Mouse (Mus musculus) liver, embryonic 11.5 days (tissue): Measurements from ENCODE around the gene Vav3. TPM values are rescaled to one million over a fixed set of nuclear protein-coding genes. Genes with fewer than 3 reads are reported as not detected.
A peak's percentile ranks its signal among the peaks of the same experiment; 100 is the strongest.

Source experiments
- ATAC-seq: fragments of 200-750 bp; cut with Nextera tagmentation; replicated peaks from 2 replicates; pipeline ENCODE4 v1.8.0; 2017; ENCODE audit warnings: moderate number of reproducible peaks, mild to moderate bottlenecking, moderate TSS enrichment, moderate library complexity; ENCODE audit not compliant: low FRiP score
- DNase-seq: peaks from one replicate; pipeline ENCODE4 v3.0.0-alpha.2; 2017; ENCODE audit warnings: low spot score
- H3K27ac ChIP-seq: fragments of 300-500 bp; sonication (generic); 2 replicates; pipeline ENCODE4 v1.5.1; 2014; ENCODE audit warnings: mild to moderate bottlenecking, low read depth, low read length, control low read depth
- H3K27me3 ChIP-seq: fragments of 300-500 bp; sonication (generic); replicated peaks from 2 replicates; pipeline ENCODE4 v1.6.1; 2014; ENCODE audit warnings: low read length, mixed read lengths; ENCODE audit not compliant: control insufficient read depth, insufficient read depth
- H3K36me3 ChIP-seq: fragments of 300-500 bp; sonication (generic); 2 replicates; pipeline ENCODE4 v1.6.1; 2014; ENCODE audit warnings: mild to moderate bottlenecking, low read length, moderate library complexity, mixed read lengths; ENCODE audit not compliant: control insufficient read depth, insufficient read depth
- H3K4me1 ChIP-seq: fragments of 300-500 bp; sonication (generic); replicated peaks from 2 replicates; pipeline ENCODE4 v1.6.1; 2014; ENCODE audit warnings: low read length, mixed read lengths; ENCODE audit not compliant: control insufficient read depth, insufficient read depth
- H3K4me2 ChIP-seq: fragments of 300-500 bp; sonication (generic); 2 replicates; pipeline ENCODE4 v1.6.1; 2014; ENCODE audit warnings: mild to moderate bottlenecking, control low read depth, moderate library complexity
- H3K4me3 ChIP-seq: fragments of 300-500 bp; sonication (generic); 2 replicates; pipeline ENCODE4 v1.5.1; 2014; ENCODE audit warnings: low read depth, low read length, control low read depth
- H3K9ac ChIP-seq: fragments of 300-500 bp; sonication (generic); 2 replicates; pipeline ENCODE4 v1.6.1; 2014; ENCODE audit warnings: low read depth, low read length, control low read depth
- H3K9me3 ChIP-seq: fragments of 300-500 bp; sonication (generic); 2 replicates; pipeline ENCODE4 v1.6.1; 2016; ENCODE audit warnings: low read length, inconsistent platforms, mixed read lengths; ENCODE audit not compliant: control insufficient read depth
- WGBS: fragments of 180-500 bp; shearing (Covaris S2); extraction: QIAGEN DNeasy Blood & Tissue Kit; methylation state at CpG from one replicate; pipeline ENCODE4 v1.1.7; 2014; 5-methylcytosine and 5-hydroxymethylcytosine counted together
- polyA plus RNA-seq: library from polyadenylated mRNA; unstranded; fragments of >200 nt; fragmentation: Nextera tagmentation; extraction: Ambion mirVana; gene quantifications from 2 replicates; pipeline ENCODE4 v1.2.1, GENCODE M21; 2014

The Vav3 gene
- polyA plus RNA-seq, 1 experiment from 2014 or later: 5.8 TPM

GRCm38 (mm10) chr3:109341071-109341480, 623 bp downstream of the Vav3 start:
- Histone ChIP-seq H3K9ac (peak overlapping the region; percentile 62), H3K36me3 (no peaks in the 10 kb centered on the region), H3K4me2 (peak overlapping the region; percentile 94), H3K4me3 (peak overlapping the region; percentile 72), H3K9me3 (no peaks in the 10 kb centered on the region), H3K27ac (0 out of 2 replicates have a peak overlapping the region, but pooled peaks have one; percentile 54), H3K27me3 (no peaks in the 10 kb centered on the region), H3K4me1 (no peaks in the 10 kb centered on the region)
- WGBS: under 1% methylated on average over 18 of the region's 18 CpGs
- ATAC-seq: no peak
- peak; percentile 56 for DNase-seq

GRCm38 (mm10) chr3:109341631-109342030, 1.2 kb downstream of the Vav3 start:
- 0 out of 2 replicates have a peak, but pooled peaks have one; percentile 11 for ATAC-seq

GRCm38 (mm10) chr3:109351956-109352684, 11.7 kb downstream of the Vav3 start:
- no peak overlapping the region for H3K4me3 ChIP-seq
- H3K4me1 ChIP-seq: peaks cover 5% of the 10 kb centered on the region; the same call in 1 of the 2 replicates
- H3K27me3 ChIP-seq: no peaks in the 10 kb centered on the region
- 63% methylated on average over 4 of the region's 4 CpGs for WGBS
- H3K9ac ChIP-seq: no peak overlapping the region
- no peaks in the 10 kb centered on the region for H3K9me3 ChIP-seq
- no peak overlapping the region for H3K27ac ChIP-seq
- no peak for ATAC-seq
- no peak for DNase-seq
- H3K36me3 ChIP-seq: no peaks in the 10 kb centered on the region
- no peak overlapping the region for H3K4me2 ChIP-seq

More at GRCm38 (mm10) chr3:109341631-109342030, 1.2 kb downstream of the Vav3 start:
- Histone ChIP-seq H3K4me2 (peak overlapping the region; percentile 94), H3K4me3 (peak overlapping the region; percentile 72), H3K27me3 (no peaks in the 10 kb centered on the region), H3K4me1 (no peaks in the 10 kb centered on the region), H3K27ac (0 out of 2 replicates have a peak overlapping the region, but pooled peaks have one; percentile 23), H3K36me3 (no peaks in the 10 kb centered on the region), H3K9ac (no peak overlapping the region), H3K9me3 (no peaks in the 10 kb centered on the region)
- DNase-seq: peak; percentile 59
- under 1% methylated on average over 8 of the region's 8 CpGs for WGBS

GRCm38 (mm10) chr3:109352690-109353089, 12.2 kb downstream of the Vav3 start:
- no peak for ATAC-seq
- H3K4me1 ChIP-seq: peaks cover 5% of the 10 kb centered on the region; the same call in 1 of the 2 replicates
- H3K36me3 ChIP-seq: no peaks in the 10 kb centered on the region
- no peaks in the 10 kb centered on the region for H3K27me3 ChIP-seq
- no peak overlapping the region for H3K4me3 ChIP-seq
- no peak overlapping the region for H3K9ac ChIP-seq
- H3K27ac ChIP-seq: no peak overlapping the region
- no peak overlapping the region for H3K4me2 ChIP-seq
- DNase-seq: no peak
- no peaks in the 10 kb centered on the region for H3K9me3 ChIP-seq
- WGBS: 39% methylated on average over 6 of the region's 6 CpGs

- H3K4me1 ChIP-seq: peaks cover 5% of the 10 kb centered on the region; the same call in 1 of the 2 replicates
- H3K4me2 ChIP-seq: no peak overlapping the region
- no peaks in the 10 kb centered on the region for H3K36me3 ChIP-seq
- no peak overlapping the region for H3K9ac ChIP-seq
- H3K9me3 ChIP-seq: no peaks in the 10 kb centered on the region
- H3K4me3 ChIP-seq: no peak overlapping the region
- DNase-seq: no peak
- no peak overlapping the region for H3K27ac ChIP-seq
- no peaks in the 10 kb centered on the region for H3K27me3 ChIP-seq
- WGBS: 62% methylated on average over 5 of the region's 5 CpGs
- ATAC-seq: no peak
Observed at GRCm38 (mm10) chr3:109353814-109354213, 13.4 kb downstream of the Vav3 start.

- 69% methylated on average over 5 of the region's 5 CpGs for WGBS
Observed at GRCm38 (mm10) chr3:109355158-109355557, 14.7 kb downstream of the Vav3 start.

GRCm38 (mm10) chr3:109360746-109361145, 20.3 kb downstream of the Vav3 start:
- Histone ChIP-seq H3K27me3 (no peaks in the 10 kb centered on the region), H3K4me3 (no peak overlapping the region), H3K27ac (no peak overlapping the region), H3K36me3 (no peaks in the 10 kb centered on the region), H3K4me1 (peaks cover 11% of the 10 kb centered on the region), H3K9ac (no peak overlapping the region), H3K9me3 (no peaks in the 10 kb centered on the region), H3K4me2 (no peak overlapping the region)
- no peak for ATAC-seq
- WGBS: 54% methylated on average over 4 of the region's 4 CpGs
- DNase-seq: no peak

More at GRCm38 (mm10) chr3:109355158-109355557, 14.7 kb downstream of the Vav3 start:
- Histone ChIP-seq H3K9ac (no peak overlapping the region), H3K27ac (no peak overlapping the region; the same call in 1 of the 2 replicates), H3K4me2 (no peak overlapping the region), H3K9me3 (no peaks in the 10 kb centered on the region), H3K27me3 (no peaks in the 10 kb centered on the region), H3K36me3 (no peaks in the 10 kb centered on the region), H3K4me3 (no peak overlapping the region), H3K4me1 (peaks cover 5% of the 10 kb centered on the region; the same call in 1 of the 2 replicates)
- DNase-seq: no peak
- ATAC-seq: no peak

- DNase-seq (no peak), ATAC-seq (0 out of 2 replicates have a peak, but pooled peaks have one; percentile 49)
- H3K4me2 ChIP-seq: no peak overlapping the region; the same call in 1 of the 2 replicates
- no peak overlapping the region for H3K27ac ChIP-seq
- H3K9me3 ChIP-seq: no peaks in the 10 kb centered on the region
- H3K36me3 ChIP-seq: no peaks in the 10 kb centered on the region
- H3K27me3 ChIP-seq: no peaks in the 10 kb centered on the region
- H3K9ac ChIP-seq: no peak overlapping the region
- 53% methylated on average over 5 of the region's 5 CpGs for WGBS
- H3K4me1 ChIP-seq: peaks cover 11% of the 10 kb centered on the region
- no peak overlapping the region for H3K4me3 ChIP-seq
Observed at GRCm38 (mm10) chr3:109361882-109362281, 21.4 kb downstream of the Vav3 start.
